Mouse (Mus musculus): ENCODE results near the gene Pde8a.

GRCm38 (mm10) chr7:81169351-81169750 lies 44.0 kb upstream of the Pde8a start:
- TF ChIP-seq CTCF (conservative IDR thresholded peaks at IDR 0.05; ENCODE audit: insufficient read depth, insufficient read length, low read depth, low read length) (no peak), POLR2A (IDR thresholded peaks at IDR 0.05; ENCODE audit: low read depth, low read length) (no peak)

Measured in kidney, adult 2 months (tissue).